Mouse (Mus musculus) frontal cortex, postnatal 36 days (tissue): ENCODE data around the gene Pnma5.

Source experiments
- DNase-seq, 2 experiments: peaks; one replicate each; pipeline ENCODE4 v3.0.0; 2022; ENCODE audit warnings: low spot score in 2 of 2

Pnma5 gene

GRCm38 (mm10) chrX:72985607-72986006 is 51.3 kb downstream of the Pnma5 start:
- no peak for DNase-seq
